Mouse (Mus musculus): ENCODE measurements around the gene Car3.

The Car3 gene

GRCm38 (mm10) chr3:14911992-14912582, 48.8 kb downstream of the Car3 start:
- DNase-seq (ENCODE audit: low spot score), result no peak

- no peak for DNase-seq (ENCODE audit: low spot score)
These were observed 50.5 kb downstream of the Car3 start for GRCm38 (mm10) chr3:14913774-14914173.

- DNase-seq (ENCODE audit: low spot score), result no peak
These were observed 52.0 kb downstream of the Car3 start for GRCm38 (mm10) chr3:14915355-14915754.

GRCm38 (mm10) chr3:14917261-14917660, 53.9 kb downstream of the Car3 start:
- no peak for DNase-seq (ENCODE audit: low spot score)
